Mouse (Mus musculus): ENCODE results near the gene Myl7. TPM values are rescaled to one million over a fixed set of nuclear protein-coding genes. Genes with fewer than 3 reads are reported as not detected.
A peak's percentile ranks its signal among the peaks of the same experiment; 100 is the strongest.

Gene Myl7
- polyA plus RNA-seq, 1 experiment = 1.4 TPM

DNA sequence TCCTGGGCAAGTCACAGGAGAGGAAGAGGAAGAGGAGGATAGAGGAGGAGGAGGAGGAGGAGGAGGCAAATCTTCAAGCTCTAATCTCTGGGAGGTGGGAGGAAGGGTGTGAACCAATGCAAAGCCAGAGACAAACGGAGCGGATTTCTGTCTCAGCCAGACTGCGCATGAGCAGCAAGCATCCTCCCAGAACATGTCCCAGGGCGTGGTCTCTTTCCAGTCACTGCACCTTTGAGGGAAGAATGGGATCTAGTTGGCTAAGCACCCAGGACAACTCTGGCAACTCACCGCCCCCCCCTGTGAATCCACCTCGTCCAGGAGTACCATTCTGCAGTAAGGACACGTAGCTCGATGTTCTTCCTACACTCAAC is 17.6 kb upstream of the Myl7 start:
- no peaks in the 10 kb centered on the region for H3K36me3 ChIP-seq (ENCODE audit: control insufficient read depth, insufficient read depth, low read length, poor library complexity, severe bottlenecking)
- H3K9ac ChIP-seq (ENCODE audit: low read depth, poor library complexity, severe bottlenecking) = no peak overlapping the region
- no peak overlapping the region for H3K4me3 ChIP-seq (ENCODE audit: low read depth, low read length)
- H3K4me1 ChIP-seq (ENCODE audit: control insufficient read depth, insufficient read depth, low read length) = no peaks in the 10 kb centered on the region
- TF ChIP-seq POLR2A (IDR thresholded peaks at IDR 0.05; ENCODE audit: insufficient read depth, low read length) = no peak
- no peak for TF ChIP-seq CTCF (IDR thresholded peaks at IDR 0.05; ENCODE audit: low read depth, low read length)
- TF ChIP-seq EP300 (IDR thresholded peaks at IDR 0.05; ENCODE audit: insufficient read depth, low read depth, low read length) = no peak
- no peak overlapping the region for H3K27ac ChIP-seq (ENCODE audit: insufficient read depth, low read length)
- H3K27me3 ChIP-seq (ENCODE audit: control insufficient read depth, insufficient read depth, low read length, poor library complexity, severe bottlenecking) = no peaks in the 10 kb centered on the region
- no peaks in the 10 kb centered on the region for H3K9me3 ChIP-seq (replicated peaks; ENCODE audit: control insufficient read depth, insufficient read depth, low read length, poor library complexity, severe bottlenecking)

DNA sequence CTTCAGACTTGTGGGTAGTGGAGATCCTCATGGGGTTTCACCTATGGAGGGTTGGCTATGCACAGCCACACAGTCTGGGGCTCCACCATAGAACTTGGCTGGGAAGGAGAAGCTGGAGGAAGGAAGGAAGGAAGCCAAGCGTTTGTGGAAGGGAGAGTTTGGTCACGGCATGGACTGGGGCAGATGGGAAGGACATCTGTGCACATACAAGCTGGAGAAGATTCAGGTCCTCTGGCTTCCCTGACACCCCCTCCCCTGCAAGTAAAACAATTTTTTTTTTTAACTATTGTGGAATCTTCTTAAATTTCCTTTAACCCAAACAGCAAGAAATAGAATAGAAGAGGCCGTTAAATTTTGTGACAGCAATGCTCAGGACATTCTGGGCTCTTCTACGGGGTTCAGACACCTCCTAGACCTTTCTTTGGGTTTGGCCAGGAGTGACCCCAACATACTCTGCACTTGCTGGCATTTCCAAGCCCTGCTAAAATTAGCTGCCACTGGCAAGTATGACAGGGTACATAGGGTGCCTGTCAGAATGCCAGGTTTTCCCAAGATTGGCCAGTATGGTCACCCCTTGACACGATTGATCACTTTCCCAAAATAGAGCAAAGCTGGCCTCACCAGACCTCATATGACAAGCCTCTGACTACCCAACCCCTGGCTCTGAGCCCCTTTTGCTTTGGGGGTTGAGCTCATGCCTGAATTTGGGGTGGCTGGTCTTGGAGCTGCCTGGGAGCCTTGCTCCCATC is 17.0 kb upstream of the Myl7 start:
- H3K36me3 ChIP-seq (ENCODE audit: control insufficient read depth, insufficient read depth, low read length, poor library complexity, severe bottlenecking) = no peaks in the 10 kb centered on the region
- TF ChIP-seq POLR2A (IDR thresholded peaks at IDR 0.05; ENCODE audit: insufficient read depth, low read length) = no peak
- TF ChIP-seq EP300 (IDR thresholded peaks at IDR 0.05; ENCODE audit: insufficient read depth, low read depth, low read length) = no peak
- no peak for TF ChIP-seq CTCF (IDR thresholded peaks at IDR 0.05; ENCODE audit: low read depth, low read length)
- H3K27ac ChIP-seq (ENCODE audit: insufficient read depth, low read length) = no peak overlapping the region
- H3K9ac ChIP-seq (ENCODE audit: low read depth, poor library complexity, severe bottlenecking) = no peak overlapping the region
- no peaks in the 10 kb centered on the region for H3K4me1 ChIP-seq (ENCODE audit: control insufficient read depth, insufficient read depth, low read length)
- H3K4me3 ChIP-seq (ENCODE audit: low read depth, low read length) = no peak overlapping the region
- no peaks in the 10 kb centered on the region for H3K9me3 ChIP-seq (replicated peaks; ENCODE audit: control insufficient read depth, insufficient read depth, low read length, poor library complexity, severe bottlenecking)
- H3K27me3 ChIP-seq (ENCODE audit: control insufficient read depth, insufficient read depth, low read length, poor library complexity, severe bottlenecking) = no peaks in the 10 kb centered on the region

- no peak overlapping the region for H3K27ac ChIP-seq (ENCODE audit: insufficient read depth, low read length)
- H3K9ac ChIP-seq (ENCODE audit: low read depth, poor library complexity, severe bottlenecking) = no peak overlapping the region
- H3K4me1 ChIP-seq (ENCODE audit: control insufficient read depth, insufficient read depth, low read length) = no peaks in the 10 kb centered on the region
- H3K27me3 ChIP-seq (ENCODE audit: control insufficient read depth, insufficient read depth, low read length, poor library complexity, severe bottlenecking) = no peaks in the 10 kb centered on the region
- H3K36me3 ChIP-seq (ENCODE audit: control insufficient read depth, insufficient read depth, low read length, poor library complexity, severe bottlenecking) = no peaks in the 10 kb centered on the region
- TF ChIP-seq POLR2A (IDR thresholded peaks at IDR 0.05; ENCODE audit: insufficient read depth, low read length) (no peak), CTCF (IDR thresholded peaks at IDR 0.05; ENCODE audit: low read depth, low read length) (no peak), EP300 (IDR thresholded peaks at IDR 0.05; ENCODE audit: insufficient read depth, low read depth, low read length) (no peak)
- no peak overlapping the region for H3K4me3 ChIP-seq (ENCODE audit: low read depth, low read length)
- H3K9me3 ChIP-seq (replicated peaks; ENCODE audit: control insufficient read depth, insufficient read depth, low read length, poor library complexity, severe bottlenecking) = no peaks in the 10 kb centered on the region
Measured at GRCm38 (mm10) chr11:5914940-5915339, 16.4 kb upstream of the Myl7 start.

DNA sequence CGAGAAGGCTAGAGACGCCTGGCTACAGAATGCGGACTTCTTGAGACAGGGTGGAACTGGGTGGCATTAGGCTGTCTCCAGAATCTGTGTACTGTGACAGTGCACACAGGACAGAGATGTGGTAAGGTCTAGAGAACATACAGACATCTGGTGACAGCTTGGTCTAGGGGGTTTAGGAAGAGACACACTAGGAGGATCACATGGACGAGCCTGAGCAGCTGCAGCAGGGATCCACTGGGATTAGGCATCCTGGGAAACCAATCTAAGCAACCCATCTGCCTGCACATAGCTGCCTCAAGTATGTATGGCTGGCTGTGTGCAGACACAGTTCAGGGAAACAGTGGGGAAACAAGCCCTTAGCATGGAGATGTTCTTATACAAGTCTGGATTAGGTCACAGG is 15.4 kb upstream of the Myl7 start:
- no peaks in the 10 kb centered on the region for H3K4me1 ChIP-seq (ENCODE audit: control insufficient read depth, insufficient read depth, low read length)
- TF ChIP-seq CTCF (IDR thresholded peaks at IDR 0.05; ENCODE audit: low read depth, low read length) (no peak), EP300 (IDR thresholded peaks at IDR 0.05; ENCODE audit: insufficient read depth, low read depth, low read length) (no peak), POLR2A (IDR thresholded peaks at IDR 0.05; ENCODE audit: insufficient read depth, low read length) (no peak)
- H3K27ac ChIP-seq (ENCODE audit: insufficient read depth, low read length) = no peak overlapping the region
- H3K36me3 ChIP-seq (ENCODE audit: control insufficient read depth, insufficient read depth, low read length, poor library complexity, severe bottlenecking) = no peaks in the 10 kb centered on the region
- H3K4me3 ChIP-seq (ENCODE audit: low read depth, low read length) = no peak overlapping the region
- H3K9ac ChIP-seq (ENCODE audit: low read depth, poor library complexity, severe bottlenecking) = no peak overlapping the region
- H3K27me3 ChIP-seq (ENCODE audit: control insufficient read depth, insufficient read depth, low read length, poor library complexity, severe bottlenecking) = no peaks in the 10 kb centered on the region
- H3K9me3 ChIP-seq (replicated peaks; ENCODE audit: control insufficient read depth, insufficient read depth, low read length, poor library complexity, severe bottlenecking) = no peaks in the 10 kb centered on the region

GRCm38 (mm10) chr11:5913256-5913655 is 14.7 kb upstream of the Myl7 start:
- no peak overlapping the region for H3K27ac ChIP-seq (ENCODE audit: insufficient read depth, low read length)
- H3K9me3 ChIP-seq (replicated peaks; ENCODE audit: control insufficient read depth, insufficient read depth, low read length, poor library complexity, severe bottlenecking) = no peaks in the 10 kb centered on the region
- no peaks in the 10 kb centered on the region for H3K4me1 ChIP-seq (ENCODE audit: control insufficient read depth, insufficient read depth, low read length)
- H3K27me3 ChIP-seq (ENCODE audit: control insufficient read depth, insufficient read depth, low read length, poor library complexity, severe bottlenecking) = no peaks in the 10 kb centered on the region
- TF ChIP-seq EP300 (IDR thresholded peaks at IDR 0.05; ENCODE audit: insufficient read depth, low read depth, low read length) = no peak
- TF ChIP-seq CTCF (IDR thresholded peaks at IDR 0.05; ENCODE audit: low read depth, low read length) = no peak
- no peak for TF ChIP-seq POLR2A (IDR thresholded peaks at IDR 0.05; ENCODE audit: insufficient read depth, low read length)
- H3K9ac ChIP-seq (ENCODE audit: low read depth, poor library complexity, severe bottlenecking) = no peak overlapping the region
- H3K4me3 ChIP-seq (ENCODE audit: low read depth, low read length) = no peak overlapping the region
- no peaks in the 10 kb centered on the region for H3K36me3 ChIP-seq (ENCODE audit: control insufficient read depth, insufficient read depth, low read length, poor library complexity, severe bottlenecking)

- TF ChIP-seq POLR2A (IDR thresholded peaks at IDR 0.05; ENCODE audit: insufficient read depth, low read length) (no peak), CTCF (IDR thresholded peaks at IDR 0.05; ENCODE audit: low read depth, low read length) (peak; percentile 85), EP300 (IDR thresholded peaks at IDR 0.05; ENCODE audit: insufficient read depth, low read depth, low read length) (no peak)
- Histone ChIP-seq H3K36me3 (ENCODE audit: control insufficient read depth, insufficient read depth, low read length, poor library complexity, severe bottlenecking) (no peaks in the 10 kb centered on the region), H3K9me3 (replicated peaks; ENCODE audit: control insufficient read depth, insufficient read depth, low read length, poor library complexity, severe bottlenecking) (no peaks in the 10 kb centered on the region), H3K9ac (ENCODE audit: low read depth, poor library complexity, severe bottlenecking) (no peak overlapping the region), H3K27me3 (ENCODE audit: control insufficient read depth, insufficient read depth, low read length, poor library complexity, severe bottlenecking) (no peaks in the 10 kb centered on the region), H3K27ac (ENCODE audit: insufficient read depth, low read length) (no peak overlapping the region), H3K4me1 (ENCODE audit: control insufficient read depth, insufficient read depth, low read length) (no peaks in the 10 kb centered on the region), H3K4me3 (ENCODE audit: low read depth, low read length) (no peak overlapping the region)
Measured at GRCm38 (mm10) chr11:5912635-5913034, 14.1 kb upstream of the Myl7 start.
